Mouse (Mus musculus) effector memory CD4-positive, alpha-beta T cell, adult 5 months (primary cell): Measurements from ENCODE around the gene Plekhj1. TPM values are rescaled to one million over a fixed set of nuclear protein-coding genes. Genes with fewer than 3 reads are reported as not detected.

Source experiments
- polyA plus RNA-seq: library from polyadenylated mRNA; unstranded; fragments of 100-300 nt; shearing (Covaris generic); gene quantifications from one replicate; pipeline ENCODE4 v1.2.1, GENCODE M21; 2017

Plekhj1 gene
- polyA plus RNA-seq, result 189 TPM

GRCm38 (mm10) chr10:80798150-80799006 is at the start of gene Plekhj1, which contains the start of gene Sf3a2:
Plekhj1 (minus strand) TSS chr10:80798626.
Sf3a2 (plus strand) TSS chr10:80798198.

GRCm38 (mm10) chr10:80843931-80844547 is 45.6 kb upstream of the Plekhj1 start, which contains the start of gene Lingo3:
Lingo3 (minus strand) TSS chr10:80844039.

GRCm38 (mm10) chr10:80826151-80827062 is 28.0 kb upstream of the Plekhj1 start, which contains the start of gene Oaz1:
Oaz1 (plus strand) TSS chr10:80826656.

GRCm38 (mm10) chr10:80813366-80813765 is 14.9 kb upstream of the Plekhj1 start, which contains the start of gene Jsrp1:
Jsrp1 (minus strand) TSS chr10:80813498.

GRCm38 (mm10) chr10:80804916-80805315 is 6.5 kb upstream of the Plekhj1 start, which contains the start of gene Amh:
Amh (plus strand) TSS chr10:80805243.

GRCm38 (mm10) chr10:80754594-80755290 is 43.7 kb downstream of the Plekhj1 start, which contains the start of gene Dot1l:
Dot1l (plus strand) TSS chr10:80755206.

Other genes starting within 250 kb of the Plekhj1 start
- 66.8 TPM for gene Rexo1, start 237.1 kb downstream of the Plekhj1 start, polyA plus RNA-seq
- 18.5 TPM for gene Klf16, start 221.3 kb downstream of the Plekhj1 start, polyA plus RNA-seq
- 90.9 TPM for gene Abhd17a, start 208.3 kb downstream of the Plekhj1 start, polyA plus RNA-seq
- 95.7 TPM for gene Scamp4, start 195.8 kb downstream of the Plekhj1 start, polyA plus RNA-seq
- gene Adat3, start 195.7 kb downstream of the Plekhj1 start, polyA plus RNA-seq, result 7.5 TPM
- 8.8 TPM for gene Gm49322, start 192.6 kb downstream of the Plekhj1 start, polyA plus RNA-seq
- 322 TPM for gene Csnk1g2, start 175.8 kb downstream of the Plekhj1 start, polyA plus RNA-seq
- 23.0 TPM for gene Btbd2, start 141.6 kb downstream of the Plekhj1 start, polyA plus RNA-seq
- 211 TPM for gene Mknk2, start 120.5 kb downstream of the Plekhj1 start, polyA plus RNA-seq
- 104 TPM for gene Mob3a, start 96.6 kb downstream of the Plekhj1 start, polyA plus RNA-seq
- 79.5 TPM for gene Izumo4, start 96.4 kb downstream of the Plekhj1 start, polyA plus RNA-seq
- gene Ap3d1, start 56.4 kb downstream of the Plekhj1 start, polyA plus RNA-seq, result 74.7 TPM
- gene Dot1l, start 43.4 kb downstream of the Plekhj1 start, polyA plus RNA-seq, result 85.2 TPM
- gene Sf3a2, start 428 bp downstream of the Plekhj1 start, polyA plus RNA-seq, result 62.8 TPM
- not detected for gene Amh, start 6.6 kb upstream of the Plekhj1 start, polyA plus RNA-seq
- gene Jsrp1, start 14.9 kb upstream of the Plekhj1 start, polyA plus RNA-seq, result not detected
- 2,107 TPM for gene Oaz1, start 28.0 kb upstream of the Plekhj1 start, polyA plus RNA-seq
- not detected for gene Lingo3, start 45.4 kb upstream of the Plekhj1 start, polyA plus RNA-seq
- 80.2 TPM for gene Lsm7, start 56.6 kb upstream of the Plekhj1 start, polyA plus RNA-seq
- 19.0 TPM for gene Sppl2b, start 56.6 kb upstream of the Plekhj1 start, polyA plus RNA-seq
- gene Tmprss9, start 73.2 kb upstream of the Plekhj1 start, polyA plus RNA-seq, result not detected
- 133 TPM for gene Timm13, start 102.3 kb upstream of the Plekhj1 start, polyA plus RNA-seq
- 12.7 TPM for gene Lmnb2, start 119.6 kb upstream of the Plekhj1 start, polyA plus RNA-seq
- 590 TPM for gene Gadd45b, start 131.4 kb upstream of the Plekhj1 start, polyA plus RNA-seq
- gene Gng7, start 216.3 kb upstream of the Plekhj1 start, polyA plus RNA-seq, result 0.67 TPM
- not detected for gene Diras1, start 227.0 kb upstream of the Plekhj1 start, polyA plus RNA-seq
- gene Slc39a3, start 238.8 kb upstream of the Plekhj1 start, polyA plus RNA-seq, result 9.4 TPM